Mouse (Mus musculus) testis, adult 2 months (tissue): ENCODE measurements around the gene Slc7a14.

ENCODE experiments used
- CTCF ChIP-seq: fragments of 200-500 bp; IDR thresholded peaks from 2 replicates; pipeline ENCODE4 v1.5.1; 2012; ENCODE audit warnings: low read depth, mild to moderate bottlenecking, inconsistent platforms, low read length, moderate library complexity; ENCODE audit not compliant: control insufficient read depth, insufficient read depth, insufficient replicate concordance
- POLR2A ChIP-seq: fragments of 200-500 bp; IDR thresholded peaks from 2 replicates; pipeline ENCODE4 v1.6.1; 2012; ENCODE audit warnings: low read depth, mild to moderate bottlenecking, inconsistent platforms, low read length, moderate library complexity; ENCODE audit not compliant: control insufficient read depth

DNA sequence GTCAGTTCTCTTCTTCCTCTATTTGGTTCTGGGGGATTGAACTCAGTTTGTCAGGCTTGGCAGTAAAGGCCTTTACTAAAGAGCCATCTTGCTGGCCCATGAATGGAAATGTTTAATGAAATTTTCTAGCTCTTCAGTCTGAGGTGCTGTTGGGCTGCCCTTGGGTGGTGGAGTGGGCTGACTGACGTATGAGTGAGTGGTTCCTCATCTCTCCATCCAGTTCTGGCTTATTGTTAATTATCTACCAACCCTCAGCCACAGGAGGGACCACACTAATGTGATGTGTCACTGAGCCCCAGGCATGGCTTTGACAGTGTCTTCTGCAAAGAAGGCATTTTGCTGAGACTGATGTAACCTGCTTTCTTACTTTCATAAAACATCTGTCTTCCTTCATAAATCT lies 66.7 kb downstream of the Slc7a14 start:
- TF ChIP-seq POLR2A (no peak), CTCF (no peak)
